Mouse (Mus musculus) small intestine, adult 2 months (tissue): ENCODE measurements around the gene Astn2.

Experiments used
- CTCF ChIP-seq: fragments of 200-500 bp; IDR thresholded peaks from 2 replicates; pipeline ENCODE4 v1.5.1; 2012; ENCODE audit warnings: low read depth, mild to moderate bottlenecking, control low read depth, inconsistent platforms, low read length, moderate library complexity, mixed read lengths; ENCODE audit not compliant: insufficient replicate concordance, insufficient read length; ENCODE audit errors: extremely low read depth
- POLR2A ChIP-seq: fragments of 200-500 bp; IDR thresholded peaks from 2 replicates; pipeline ENCODE4 v1.6.1; 2012; ENCODE audit warnings: low read depth, mild to moderate bottlenecking, control low read depth, inconsistent platforms, low read length, moderate library complexity

DNA sequence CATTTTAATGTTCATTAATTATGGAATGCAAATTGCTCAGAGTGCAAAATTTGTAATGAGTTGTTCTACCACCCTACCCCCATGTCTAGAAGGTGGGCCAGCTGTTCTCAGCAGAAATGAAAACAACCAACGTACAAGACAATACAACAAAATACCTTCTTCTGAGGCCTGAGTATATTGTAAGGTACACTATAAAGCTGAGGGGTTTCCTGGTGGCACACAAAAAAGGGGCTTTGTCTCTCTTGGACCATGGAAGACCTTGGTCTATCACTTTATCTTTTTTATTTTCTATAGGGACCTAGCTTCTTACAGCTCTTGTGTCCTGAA lies 645.6 kb downstream of the Astn2 start:
- TF ChIP-seq POLR2A (no peak), CTCF (no peak)
